Mouse (Mus musculus) MEL (cell line): ENCODE measurements around the gene Tmem144. TPM values are rescaled to one million over a fixed set of nuclear protein-coding genes. Genes with fewer than 3 reads are reported as not detected.
A peak's percentile ranks its signal among the peaks of the same experiment; 100 is the strongest.

Experiments
- DNase-seq: peaks from one replicate; pipeline ENCODE4 v3.0.0; 2011; ENCODE audit warnings: low read depth, low spot score
- H3K27ac ChIP-seq: 2 replicates; pipeline ENCODE4 v1.5.1; 2012; ENCODE audit warnings: low read depth, mild to moderate bottlenecking, control low read depth, low read length, moderate library complexity; ENCODE audit not compliant: control insufficient read depth
- H3K27me3 ChIP-seq, 2 experiments: fragments of 150-350 bp in 1 of 2; sonication (generic) in 1 of 2; 2 replicates each; pipeline ENCODE4 v1.6.1; 2012; ENCODE audit warnings: low read length in 2 of 2, mild to moderate bottlenecking in 2 of 2, improper control_type of control experiment in 1 of 2, moderate library complexity in 1 of 2; ENCODE audit not compliant: insufficient read depth in 2 of 2, control insufficient read depth in 1 of 2
- H3K36me3 ChIP-seq, 2 experiments: 2 replicates each; pipeline ENCODE4 v1.6.1; 2012 to 2014; ENCODE audit warnings: low read length in 2 of 2, improper control_type of control experiment in 1 of 2, inconsistent platforms in 1 of 2, mild to moderate bottlenecking in 1 of 2; ENCODE audit not compliant: insufficient read depth in 2 of 2, control insufficient read depth in 1 of 2
- H3K4me1 ChIP-seq, 2 experiments: fragments of 150-350 bp in 1 of 2; sonication (generic) in 1 of 2; 2 replicates each; pipeline ENCODE4 v1.6.1; 2012; ENCODE audit warnings: low read length in 2 of 2, improper control_type of control experiment in 1 of 2, mild to moderate bottlenecking in 1 of 2; ENCODE audit not compliant: insufficient read depth in 2 of 2, control insufficient read depth in 1 of 2
- H3K4me3 ChIP-seq, 2 experiments: fragments of 150-350 bp in 1 of 2; sonication (generic) in 1 of 2; 2 replicates each; pipeline ENCODE4 v1.5.1; 2012; ENCODE audit warnings: low read depth in 2 of 2, low read length in 2 of 2, mild to moderate bottlenecking in 2 of 2, moderate library complexity in 2 of 2, control low read depth in 1 of 2, improper control_type of control experiment in 1 of 2; ENCODE audit not compliant: control insufficient read depth in 1 of 2, insufficient read depth in 1 of 2
- H3K79me2 ChIP-seq: 2 replicates; pipeline ENCODE4 v1.6.1; 2012; ENCODE audit warnings: mild to moderate bottlenecking, low read length, moderate library complexity; ENCODE audit not compliant: control insufficient read depth, poor library complexity, insufficient read depth
- H3K9ac ChIP-seq: 2 replicates; pipeline ENCODE4 v1.6.1; 2012; ENCODE audit warnings: low read depth, mild to moderate bottlenecking, control low read depth, low read length, moderate library complexity; ENCODE audit not compliant: control insufficient read depth, poor library complexity, severe bottlenecking
- H3K9me3 ChIP-seq: fragments of 150-350 bp; sonication (generic); replicated peaks from 2 replicates; pipeline ENCODE4 v1.6.1; 2012; ENCODE audit warnings: mild to moderate bottlenecking, low read length, improper control_type of control experiment, moderate library complexity; ENCODE audit not compliant: insufficient read depth
- BHLHE40 ChIP-seq: IDR thresholded peaks from 2 replicates; pipeline ENCODE4 v1.6.1; 2012; ENCODE audit warnings: low read depth, mild to moderate bottlenecking, inconsistent platforms, low read length, improper control_type of control experiment, borderline replicate concordance
- CTCF ChIP-seq, 3 experiments: IDR thresholded peaks in 2 of 3; conservative IDR thresholded peaks in 1 of 3; 2 replicates each; pipeline ENCODE4 v1.5.1; 2011 to 2012; ENCODE audit warnings: low read length in 3 of 3, low read depth in 2 of 3, mild to moderate bottlenecking in 2 of 3, improper control_type of control experiment in 1 of 3, inconsistent platforms in 1 of 3, mixed read lengths in 1 of 3, moderate library complexity in 1 of 3; ENCODE audit not compliant: control insufficient read depth in 1 of 3, insufficient read depth in 1 of 3, poor library complexity in 1 of 3, severe bottlenecking in 1 of 3
- E2F4 ChIP-seq: IDR thresholded peaks from 2 replicates; pipeline ENCODE4 v1.6.1; 2011; ENCODE audit warnings: low read depth, low read length, improper control_type of control experiment, borderline replicate concordance
- EP300 ChIP-seq, 2 experiments: IDR thresholded peaks; 2 replicates each; pipeline ENCODE4 v1.6.1; 2011; ENCODE audit warnings: improper control_type of control experiment in 2 of 2, low read length in 2 of 2, low read depth in 1 of 2, mild to moderate bottlenecking in 1 of 2
- ETS1 ChIP-seq: IDR thresholded peaks from 2 replicates; pipeline ENCODE4 v1.6.1; 2012; ENCODE audit warnings: low read depth, mild to moderate bottlenecking, inconsistent platforms, low read length, improper control_type of control experiment, moderate library complexity
- GATA1 ChIP-seq: IDR thresholded peaks from 2 replicates; pipeline ENCODE4 v1.6.1; 2011; ENCODE audit warnings: low read depth, low read length, improper control_type of control experiment
- HCFC1 ChIP-seq: IDR thresholded peaks from 2 replicates; pipeline ENCODE4 v1.6.1; 2012; ENCODE audit warnings: low read depth, mild to moderate bottlenecking, inconsistent platforms, low read length, improper control_type of control experiment, moderate library complexity
- MAX ChIP-seq: IDR thresholded peaks from 2 replicates; pipeline ENCODE4 v1.6.1; 2011; ENCODE audit warnings: low read length, improper control_type of control experiment
- MYC ChIP-seq: IDR thresholded peaks from 2 replicates; pipeline ENCODE4 v1.6.1; 2011; ENCODE audit warnings: low read depth, mild to moderate bottlenecking, low read length, improper control_type of control experiment, moderate library complexity
- NRF1 ChIP-seq: IDR thresholded peaks from 2 replicates; pipeline ENCODE4 v1.6.1; 2014; ENCODE audit warnings: low read depth, mild to moderate bottlenecking, inconsistent platforms, low read length, improper control_type of control experiment, moderate library complexity; ENCODE audit not compliant: poor library complexity, insufficient read depth, severe bottlenecking
- RAD21 ChIP-seq: IDR thresholded peaks from 2 replicates; pipeline ENCODE4 v1.6.1; 2011; ENCODE audit warnings: mild to moderate bottlenecking, low read depth, low read length, improper control_type of control experiment
- SIN3A ChIP-seq: IDR thresholded peaks from 2 replicates; pipeline ENCODE4 v1.6.1; 2012; ENCODE audit warnings: low read length, improper control_type of control experiment, inconsistent platforms
- SMC3 ChIP-seq: IDR thresholded peaks from 2 replicates; pipeline ENCODE4 v1.6.1; 2011; ENCODE audit warnings: low read depth, low read length, improper control_type of control experiment
- TAL1 ChIP-seq: IDR thresholded peaks from 2 replicates; pipeline ENCODE4 v1.6.1; 2012; ENCODE audit warnings: mild to moderate bottlenecking, inconsistent platforms, low read length, moderate library complexity, mixed read lengths
- TBP ChIP-seq: IDR thresholded peaks from 2 replicates; pipeline ENCODE4 v1.8.0; 2011; ENCODE audit warnings: low read depth, low read length, improper control_type of control experiment
- TCF12 ChIP-seq: IDR thresholded peaks from 2 replicates; pipeline ENCODE4 v1.6.1; 2014; ENCODE audit warnings: low read depth, mild to moderate bottlenecking, inconsistent platforms, low read length, improper control_type of control experiment, moderate library complexity
- UBTF ChIP-seq: IDR thresholded peaks from 2 replicates; pipeline ENCODE4 v1.6.1; 2012; ENCODE audit warnings: low read depth, mild to moderate bottlenecking, inconsistent platforms, low read length, improper control_type of control experiment, moderate library complexity, borderline replicate concordance; ENCODE audit not compliant: insufficient read depth
- USF2 ChIP-seq, 2 experiments: IDR thresholded peaks; 2 replicates each; pipeline ENCODE4 v1.6.1; 2011 to 2012; ENCODE audit warnings: improper control_type of control experiment in 2 of 2, low read length in 2 of 2, borderline replicate concordance in 1 of 2, inconsistent platforms in 1 of 2, low read depth in 1 of 2, mild to moderate bottlenecking in 1 of 2; ENCODE audit not compliant: insufficient read depth in 1 of 2
- ZKSCAN1 ChIP-seq: IDR thresholded peaks from 2 replicates; pipeline ENCODE4 v1.6.1; 2012; ENCODE audit warnings: low read depth, mild to moderate bottlenecking, inconsistent platforms, low read length, improper control_type of control experiment, moderate library complexity
- polyA plus RNA-seq, 2 experiments: library from polyadenylated mRNA; stranded (reverse) in 1 of 2; unstranded in 1 of 2; fragments of >175 nt in 1 of 2; fragments of >200 nt in 1 of 2; gene quantifications; 2 replicates each; pipeline versions ENCODE4 v1.2.1 to v1.2.4; 2012; ENCODE audit warnings: low replicate concordance in 2 of 2, low read depth in 1 of 2; ENCODE audit not compliant: insufficient read length in 2 of 2, insufficient read depth in 1 of 2, missing spikeins in 1 of 2
- total RNA-seq: library from RNA; depleted of rRNA; stranded (reverse); fragments of 300-350 nt; gene quantifications from 2 replicates; pipeline ENCODE4 v1.2.3, GENCODE M21; 2012

Gene Tmem144
- total and polyA plus RNA-seq, 3 experiments: 0.04 to 0.25 TPM; not detected in 1

GRCm38 (mm10) chr3:79812042-79812441, 40.5 kb downstream of the Tmem144 start:
- H3K79me2 ChIP-seq: no peaks in the 10 kb centered on the region
- no peaks in the 10 kb centered on the region for H3K9me3 ChIP-seq
- peak overlapping the region; percentile 66 for H3K9ac ChIP-seq
- H3K27me3 ChIP-seq: no peaks in the 10 kb centered on the region
- peaks cover 0 to 21% of the 10 kb centered on the region in 2 experiments; a peak in 2 of 4 replicates for H3K36me3 ChIP-seq
- H3K27ac ChIP-seq: peak overlapping the region; percentile 46
- DNase-seq: peak; percentile 71
- H3K4me3 ChIP-seq: peak overlapping the region; percentile 41 to 60
- TF ChIP-seq TCF12 (0 out of 2 replicates have a peak, but pooled peaks have one; percentile 13), GATA1 (peak; percentile 56), USF2 (IDR thresholded peaks at IDR 0.05; ENCODE audit: borderline replicate concordance in 1 of 2, insufficient read depth in 1 of 2, low read depth in 1 of 2, low read length in 2 of 2) (no peak), E2F4 (no peak), BHLHE40 (no peak), MYC (peak; percentile 45; the same call in 1 of the 2 replicates), EP300 (IDR thresholded peaks at IDR 0.05; ENCODE audit: low read depth in 1 of 2, low read length in 2 of 2) (peak in 1 of 2 experiments; percentile 42; a peak in 2 of 4 replicates), ZKSCAN1 (no peak), HCFC1 (no peak), ETS1 (peak; percentile 45; the same call in 1 of the 2 replicates), TAL1 (peak; percentile 28; the same call in 1 of the 2 replicates)
- H3K4me1 ChIP-seq: peaks cover 12 to 16% of the 10 kb centered on the region in 2 experiments

GRCm38 (mm10) chr3:79811632-79812031, 40.9 kb downstream of the Tmem144 start:
- Histone ChIP-seq H3K9ac (peak overlapping the region; percentile 66), H3K4me1 (peaks cover 12 to 16% of the 10 kb centered on the region in 2 experiments), H3K9me3 (no peaks in the 10 kb centered on the region)
- peak; percentile 86 for DNase-seq
- TF ChIP-seq CTCF (IDR thresholded peaks at IDR 0.05 in 2 of 3, conservative IDR thresholded peaks at IDR 0.05 in 1 of 3; ENCODE audit: control insufficient read depth in 1 of 3, insufficient read depth in 1 of 3, low read depth in 2 of 3, low read length in 3 of 3, poor library complexity in 1 of 3, severe bottlenecking in 1 of 3): peak; percentile 59 to 78 (median 75)
- TF ChIP-seq NRF1: no peak
- TF ChIP-seq SIN3A: 0 out of 2 replicates have a peak, but pooled peaks have one; percentile 51
- peak; percentile 46; the same call in 1 of the 2 replicates for TF ChIP-seq TBP
- 0 out of 2 replicates have a peak, but pooled peaks have one; percentile 12 for TF ChIP-seq MYC
- peak; percentile 48 for TF ChIP-seq RAD21
- TF ChIP-seq MAX: peak; percentile 46
- no peak for TF ChIP-seq UBTF
- peak; percentile 62 for TF ChIP-seq SMC3
- TF ChIP-seq, all 39 proteins: peak for 7
- peak overlapping the region; percentile 46 for H3K27ac ChIP-seq
- H3K36me3 ChIP-seq: peaks cover 0 to 21% of the 10 kb centered on the region in 2 experiments; a peak in 2 of 4 replicates
- H3K4me3 ChIP-seq: peak overlapping the region; percentile 41 to 60
- no peaks in the 10 kb centered on the region for H3K79me2 ChIP-seq
- no peaks in the 10 kb centered on the region for H3K27me3 ChIP-seq
